Mouse (Mus musculus): Measurements from ENCODE around the gene Trim63. TPM values are rescaled to one million over a fixed set of nuclear protein-coding genes. Genes with fewer than 3 reads are reported as not detected.
A peak's percentile ranks its signal among the peaks of the same experiment; 100 is the strongest.
"Not testable (repeated sequence)": the region's sequence is repeated elsewhere in the genome, so short reads cannot be mapped to it uniquely, and the experiment has no call there.

Gene Trim63
- polyA plus RNA-seq, 1 experiment = 0.33 TPM

- TF ChIP-seq POLR2A (IDR thresholded peaks at IDR 0.05; ENCODE audit: borderline replicate concordance, extremely low read depth, insufficient read depth, insufficient read length, poor library complexity, severe bottlenecking) (no peak), CTCF (IDR thresholded peaks at IDR 0.05; ENCODE audit: borderline replicate concordance, extremely low read depth, insufficient read depth, insufficient read length) (no peak)
- DNase-seq (ENCODE audit: low read depth) = no peak
Observed at GRCm38 (mm10) chr4:134319674-134320073, 4.8 kb downstream of the Trim63 start.

GRCm38 (mm10) chr4:134321524-134321923 is 6.6 kb downstream of the Trim63 start:
- TF ChIP-seq CTCF (IDR thresholded peaks at IDR 0.05; ENCODE audit: borderline replicate concordance, extremely low read depth, insufficient read depth, insufficient read length) = peak; percentile 15; the same call in 1 of the 2 replicates
- no peak for TF ChIP-seq POLR2A (IDR thresholded peaks at IDR 0.05; ENCODE audit: borderline replicate concordance, extremely low read depth, insufficient read depth, insufficient read length, poor library complexity, severe bottlenecking)
- DNase-seq (ENCODE audit: low read depth) = no peak

DNA sequence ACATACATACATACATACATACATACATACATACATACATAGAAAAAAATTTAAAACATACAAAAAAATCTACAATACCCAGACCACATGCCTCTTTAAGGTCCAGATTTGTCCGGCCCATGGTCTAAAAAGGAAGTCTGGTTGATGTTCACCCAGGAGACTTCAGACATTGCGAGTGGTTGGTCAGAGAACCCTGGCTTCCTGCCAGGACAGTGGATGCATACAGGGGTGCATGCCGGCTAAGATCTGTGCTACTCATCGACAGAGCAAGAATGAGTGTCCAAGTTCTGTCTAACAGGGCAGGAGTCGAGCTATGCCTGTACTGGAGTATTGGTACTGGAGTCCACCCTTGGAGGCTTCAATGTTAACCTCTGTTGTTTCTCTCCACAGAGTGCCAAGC is 9.7 kb downstream of the Trim63 start:
- no peak for DNase-seq (ENCODE audit: low read depth)
- TF ChIP-seq CTCF (IDR thresholded peaks at IDR 0.05; ENCODE audit: borderline replicate concordance, extremely low read depth, insufficient read depth, insufficient read length) (no peak), POLR2A (IDR thresholded peaks at IDR 0.05; ENCODE audit: borderline replicate concordance, extremely low read depth, insufficient read depth, insufficient read length, poor library complexity, severe bottlenecking) (no peak)

- no peak for TF ChIP-seq CTCF (IDR thresholded peaks at IDR 0.05; ENCODE audit: borderline replicate concordance, extremely low read depth, insufficient read depth, insufficient read length)
- TF ChIP-seq POLR2A (IDR thresholded peaks at IDR 0.05; ENCODE audit: borderline replicate concordance, extremely low read depth, insufficient read depth, insufficient read length, poor library complexity, severe bottlenecking) = no peak
- DNase-seq (ENCODE audit: low read depth) = no peak
Observed at GRCm38 (mm10) chr4:134326859-134327530, 12.1 kb downstream of the Trim63 start.

DNA sequence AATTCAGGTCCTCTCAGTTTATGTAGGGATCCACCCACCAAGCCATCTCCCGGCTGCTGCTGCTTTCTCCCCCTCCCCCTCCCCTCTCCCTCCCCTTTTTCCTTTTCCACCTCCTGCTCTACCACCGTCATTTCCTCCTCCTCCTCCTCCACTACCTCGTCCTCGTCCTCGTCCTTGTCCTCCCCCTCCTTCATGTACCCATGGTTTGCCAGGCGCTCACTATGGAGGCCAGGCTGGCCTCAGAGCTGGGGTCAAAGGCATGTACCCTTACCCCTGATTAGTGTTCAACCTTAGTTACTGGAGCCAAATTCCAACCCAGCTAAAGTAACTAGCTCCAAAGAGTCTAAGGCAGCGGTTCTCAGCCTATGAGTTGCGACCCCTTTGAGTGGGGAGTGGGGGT is 13.2 kb downstream of the Trim63 start:
- no peak for TF ChIP-seq CTCF (IDR thresholded peaks at IDR 0.05; ENCODE audit: borderline replicate concordance, extremely low read depth, insufficient read depth, insufficient read length)
- TF ChIP-seq POLR2A (IDR thresholded peaks at IDR 0.05; ENCODE audit: borderline replicate concordance, extremely low read depth, insufficient read depth, insufficient read length, poor library complexity, severe bottlenecking) = no peak
- DNase-seq (ENCODE audit: low read depth) = no peak

- no peak for DNase-seq (ENCODE audit: low read depth)
- TF ChIP-seq CTCF (IDR thresholded peaks at IDR 0.05; ENCODE audit: borderline replicate concordance, extremely low read depth, insufficient read depth, insufficient read length) = no peak
- TF ChIP-seq POLR2A (IDR thresholded peaks at IDR 0.05; ENCODE audit: borderline replicate concordance, extremely low read depth, insufficient read depth, insufficient read length, poor library complexity, severe bottlenecking) = no peak
Observed at GRCm38 (mm10) chr4:134328832-134329231, 13.9 kb downstream of the Trim63 start.

DNA sequence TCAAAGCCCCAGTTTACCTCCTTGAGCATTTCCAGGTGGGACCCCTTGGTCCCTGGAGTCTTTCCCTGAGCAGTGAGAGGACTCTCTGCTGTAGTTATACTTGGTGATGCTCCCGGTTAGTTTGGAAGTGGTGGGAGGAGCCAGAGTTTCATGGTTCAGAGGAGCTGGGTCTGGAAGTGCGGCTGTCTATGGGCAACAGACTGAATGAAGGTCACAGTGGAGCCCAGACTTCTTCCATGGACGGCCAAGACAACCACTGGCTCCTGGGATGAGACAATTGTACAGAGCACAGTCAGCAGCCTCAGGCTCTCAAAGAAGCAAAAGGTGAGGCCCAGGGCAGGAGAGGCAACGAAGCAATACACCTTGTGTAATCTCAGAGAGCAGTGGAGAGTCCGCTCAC is 15.4 kb downstream of the Trim63 start:
- DNase-seq (ENCODE audit: low read depth) = no peak
- TF ChIP-seq CTCF (IDR thresholded peaks at IDR 0.05; ENCODE audit: borderline replicate concordance, extremely low read depth, insufficient read depth, insufficient read length) = no peak

- DNase-seq (ENCODE audit: low read depth) = not testable (repeated sequence)
Observed at GRCm38 (mm10) chr4:134341231-134341630, 26.3 kb downstream of the Trim63 start.

GRCm38 (mm10) chr4:134342213-134342779 is 27.4 kb downstream of the Trim63 start:
- TF ChIP-seq POLR2A (IDR thresholded peaks at IDR 0.05; ENCODE audit: borderline replicate concordance, extremely low read depth, insufficient read depth, insufficient read length, poor library complexity, severe bottlenecking) (no peak), CTCF (IDR thresholded peaks at IDR 0.05; ENCODE audit: borderline replicate concordance, extremely low read depth, insufficient read depth, insufficient read length) (no peak)
- no peak for DNase-seq (ENCODE audit: low read depth)

- no peak for TF ChIP-seq POLR2A (IDR thresholded peaks at IDR 0.05; ENCODE audit: borderline replicate concordance, extremely low read depth, insufficient read depth, insufficient read length, poor library complexity, severe bottlenecking)
- no peak for TF ChIP-seq CTCF (IDR thresholded peaks at IDR 0.05; ENCODE audit: borderline replicate concordance, extremely low read depth, insufficient read depth, insufficient read length)
- DNase-seq (ENCODE audit: low read depth) = no peak
Observed at GRCm38 (mm10) chr4:134343071-134344031, 28.4 kb downstream of the Trim63 start, which contains the start of gene Slc30a2. Gene Slc30a2 (plus strand): TSS chr4:134343181.

DNA sequence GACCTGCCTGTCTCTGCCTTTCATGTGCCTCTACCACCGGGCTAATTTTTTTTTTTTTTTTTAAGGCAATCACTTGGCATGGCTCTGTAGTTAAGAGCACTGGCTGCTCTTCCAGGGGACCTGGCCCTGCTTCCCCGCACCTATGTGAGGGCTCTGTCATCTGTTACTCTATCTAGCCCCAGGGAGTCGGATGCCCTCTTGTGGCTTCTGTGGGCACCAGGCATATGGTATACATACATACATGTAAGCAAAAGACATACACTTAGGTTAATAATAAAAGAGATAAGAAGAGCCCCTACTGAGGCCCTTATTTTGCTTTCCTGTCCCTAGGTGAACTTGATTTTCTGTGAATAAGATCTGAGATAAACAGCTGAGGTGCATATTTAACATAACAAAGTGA is 29.7 kb downstream of the Trim63 start:
- TF ChIP-seq CTCF (IDR thresholded peaks at IDR 0.05; ENCODE audit: borderline replicate concordance, extremely low read depth, insufficient read depth, insufficient read length) = no peak
- no peak for TF ChIP-seq POLR2A (IDR thresholded peaks at IDR 0.05; ENCODE audit: borderline replicate concordance, extremely low read depth, insufficient read depth, insufficient read length, poor library complexity, severe bottlenecking)
- no peak for DNase-seq (ENCODE audit: low read depth)
